12 mouse cellular contexts compared by ENCODE assay signal in genomic region chr7:97427778-97428420, GRCm38 (mm10). TPM values are rescaled to one million over a fixed set of nuclear protein-coding genes. Genes with fewer than 3 reads are reported as not detected.
A peak's percentile ranks its signal among the peaks of the same experiment; 100 is the strongest.
DNase-seq lines count a peak whose midpoint lies in the region; ATAC-seq and TF ChIP-seq lines count a peak whose summit lies in the region.
"Had no signal": no experiment of that assay in that cellular context is flagged by ENCODE, and none has a peak within 500 bp of the region (broad histone marks: within the 10 kb centered on the region; RNA-seq: fewer than 3 reads in every experiment).

No protein-coding gene starts in this region.

- H3K9me3 ChIP-seq in heart, embryonic 12.5 days (replicated peaks): no peaks in the 10 kb centered on the region
- H3K9me3 ChIP-seq in liver, postnatal 0 days (ENCODE audit: low read length): no peaks in the 10 kb centered on the region
- no peaks in the 10 kb centered on the region for H3K9me3 ChIP-seq in liver, embryonic 11.5 days (ENCODE audit: control insufficient read depth, low read length)
- H3K9me3 ChIP-seq: limb, embryonic 12.5 days; midbrain, embryonic 15.5 days had no signal

- no peaks in the 10 kb centered on the region for H3K36me3 ChIP-seq in heart, embryonic 12.5 days
- no peaks in the 10 kb centered on the region for H3K36me3 ChIP-seq in liver, postnatal 0 days (replicated peaks; ENCODE audit: insufficient read depth, low read length)
- H3K36me3 ChIP-seq in liver, embryonic 11.5 days (ENCODE audit: control insufficient read depth, insufficient read depth, low read length): no peaks in the 10 kb centered on the region
- H3K36me3 ChIP-seq: limb, embryonic 12.5 days; midbrain, embryonic 15.5 days had no signal

- no peak for TF ChIP-seq EP300 in liver, postnatal 0 days (IDR thresholded peaks at IDR 0.05; ENCODE audit: low read depth)

- peak; percentile 93 for DNase-seq in heart, adult 11 months
- DNase-seq in liver, postnatal 0 days: no peak
- no peak for DNase-seq in liver, embryonic 11.5 days (ENCODE audit: low spot score)
- DNase-seq in heart, postnatal 4 days: peak; percentile 35

- no peak overlapping the region for H3K4me2 ChIP-seq in heart, embryonic 12.5 days
- no peak overlapping the region for H3K4me2 ChIP-seq in liver, postnatal 0 days (ENCODE audit: low read depth, low read length)
- H3K4me2 ChIP-seq in liver, embryonic 11.5 days: no peak overlapping the region
- H3K4me2 ChIP-seq: limb, embryonic 12.5 days; midbrain, embryonic 15.5 days had no signal

- no peak for ATAC-seq in heart, embryonic 12.5 days (ENCODE audit: insufficient number of reproducible peaks, low FRiP score)
- no peak for ATAC-seq in liver, postnatal 0 days
- ATAC-seq in liver, embryonic 11.5 days (replicated peaks; ENCODE audit: low FRiP score): no peak
- peak; percentile 42; the same call in 1 of the 2 replicates for ATAC-seq in cerebellum, adult (ENCODE audit: insufficient number of reproducible peaks, low FRiP score, low TSS enrichment)
- no peak for ATAC-seq in activated CD4-positive, CD25-positive, alpha-beta regulatory T cell, adult 4 months
- no peak for ATAC-seq in megakaryocyte progenitor cell, adult 5-6 weeks (replicated peaks; ENCODE audit: poor library complexity)
- ATAC-seq: CD4-positive, CD25-positive, alpha-beta regulatory T cell, adult 4 months; midbrain, embryonic 15.5 days had no signal

- H3K27ac ChIP-seq in heart, embryonic 12.5 days (ENCODE audit: poor library complexity, severe bottlenecking): no peak overlapping the region
- no peak overlapping the region for H3K27ac ChIP-seq in liver, postnatal 0 days (ENCODE audit: low read depth)
- no peak overlapping the region for H3K27ac ChIP-seq in liver, embryonic 11.5 days (ENCODE audit: low read depth, low read length)
- H3K27ac ChIP-seq: limb, embryonic 12.5 days; midbrain, embryonic 15.5 days had no signal

- no peak overlapping the region for H3K4me3 ChIP-seq in heart, embryonic 12.5 days
- H3K4me3 ChIP-seq in liver, postnatal 0 days (ENCODE audit: low read depth, low read length): no peak overlapping the region
- no peak overlapping the region for H3K4me3 ChIP-seq in liver, embryonic 11.5 days (ENCODE audit: low read depth, low read length)
- H3K4me3 ChIP-seq: limb, embryonic 12.5 days; midbrain, embryonic 15.5 days had no signal

- 64% methylated on average over 5 of the region's 5 CpGs for WGBS in heart, embryonic 12.5 days
- WGBS in liver, postnatal 0 days (ENCODE audit: insufficient replicate concordance): 73% methylated on average over 5 of the region's 5 CpGs
- 70% methylated on average over 5 of the region's 5 CpGs for WGBS in liver, embryonic 11.5 days

- peak; percentile 21; the same call in 1 of the 2 replicates for TF ChIP-seq CTCF in liver, postnatal 0 days (IDR thresholded peaks at IDR 0.05; ENCODE audit: low read depth)

- no peaks in the 10 kb centered on the region for H3K27me3 ChIP-seq in heart, embryonic 12.5 days (replicated peaks)
- no peaks in the 10 kb centered on the region for H3K27me3 ChIP-seq in liver, postnatal 0 days (ENCODE audit: insufficient read depth, low read length)
- H3K27me3 ChIP-seq in liver, embryonic 11.5 days (replicated peaks; ENCODE audit: control insufficient read depth, insufficient read depth, low read length): no peaks in the 10 kb centered on the region
- H3K27me3 ChIP-seq: limb, embryonic 12.5 days; midbrain, embryonic 15.5 days had no signal

- peaks cover 9% of the 10 kb centered on the region for H3K4me1 ChIP-seq in heart, embryonic 12.5 days (replicated peaks)
- H3K4me1 ChIP-seq in liver, postnatal 0 days (ENCODE audit: insufficient read depth): peaks cover 4% of the 10 kb centered on the region
- H3K4me1 ChIP-seq in liver, embryonic 11.5 days (replicated peaks; ENCODE audit: control insufficient read depth, insufficient read depth, low read length): no peaks in the 10 kb centered on the region; the same call in 1 of the 2 replicates

- no peak overlapping the region for H3K9ac ChIP-seq in heart, embryonic 12.5 days
- no peak overlapping the region for H3K9ac ChIP-seq in liver, postnatal 0 days (replicated peaks)
- H3K9ac ChIP-seq in liver, embryonic 11.5 days (ENCODE audit: low read depth, low read length): no peak overlapping the region
- H3K9ac ChIP-seq: limb, embryonic 12.5 days; midbrain, embryonic 15.5 days had no signal

RNA-seq across cellular contexts. Expression of gene Thrsp, which starts 10.4 kb away (rescaled TPM):
- 0.34 and 0.63 TPM in 2 replicates for polyA plus RNA-seq in heart, embryonic 12.5 days (2016; fragmentation: Nextera tagmentation; extraction: Ambion mirVana)
- 2.0 and 2.1 TPM in 2 replicates for polyA plus RNA-seq in liver, postnatal 0 days (2015; fragmentation: Nextera tagmentation; extraction: Ambion mirVana)
- polyA plus RNA-seq in liver, embryonic 11.5 days (2014; fragmentation: Nextera tagmentation; extraction: Ambion mirVana): 0.30 TPM in 1 of 2 replicates, not detected in the other
- 1 to 10 TPM; 4.3 to 6.4 TPM for total RNA-seq in heart, postnatal 4 days (2021)
- polyA plus RNA-seq in activated CD4-positive, CD25-positive, alpha-beta regulatory T cell, adult 4 months (2017; shearing (Covaris generic)): not detected
- not detected in 2 replicates for total RNA-seq in megakaryocyte progenitor cell, adult 5-6 weeks (2015)
- total RNA-seq in megakaryocyte progenitor cell, adult 5-6 weeks (2017): not detected in 2 replicates
- total RNA-seq: hematopoietic stem cell, adult 5-6 weeks had no signal

RNA-seq across cellular contexts. Expression of gene Kctd14, which starts 23.2 kb away (rescaled TPM):
- polyA plus RNA-seq in heart, embryonic 12.5 days (2016; fragmentation: Nextera tagmentation; extraction: Ambion mirVana): 0.24 and 0.96 TPM in 2 replicates
- polyA plus RNA-seq in liver, postnatal 0 days (2015; fragmentation: Nextera tagmentation; extraction: Ambion mirVana): 3.9 and 5.0 TPM in 2 replicates
- polyA plus RNA-seq in liver, embryonic 11.5 days (2014; fragmentation: Nextera tagmentation; extraction: Ambion mirVana): 7.8 and 9.2 TPM in 2 replicates
- total RNA-seq in heart, postnatal 4 days (2021): under 1 TPM; 0.36 to 0.50 TPM
- polyA plus RNA-seq in activated CD4-positive, CD25-positive, alpha-beta regulatory T cell, adult 4 months (2017; shearing (Covaris generic)): 1 to 10 TPM in 1 of 2 experiments, under 1 TPM in 1; 0.66 to 1.1 TPM
- total RNA-seq in megakaryocyte progenitor cell, adult 5-6 weeks (2015): 5.9 and 6.7 TPM in 2 replicates
- total RNA-seq in megakaryocyte progenitor cell, adult 5-6 weeks (2017): 3.3 and 5.1 TPM in 2 replicates

RNA-seq across cellular contexts. Expression of gene Ndufc2, which starts 28.1 kb away (rescaled TPM):
- 580 TPM in 2 replicates for polyA plus RNA-seq in heart, embryonic 12.5 days (2016; fragmentation: Nextera tagmentation; extraction: Ambion mirVana)
- polyA plus RNA-seq in liver, postnatal 0 days (2015; fragmentation: Nextera tagmentation; extraction: Ambion mirVana): 323 and 339 TPM in 2 replicates
- polyA plus RNA-seq in liver, embryonic 11.5 days (2014; fragmentation: Nextera tagmentation; extraction: Ambion mirVana): 355 and 359 TPM in 2 replicates
- total RNA-seq in heart, postnatal 4 days (2021): 100 to 1,000 TPM; 507 TPM
- polyA plus RNA-seq in activated CD4-positive, CD25-positive, alpha-beta regulatory T cell, adult 4 months (2017; shearing (Covaris generic)): 100 to 1,000 TPM; 212 to 215 TPM
- total RNA-seq in megakaryocyte progenitor cell, adult 5-6 weeks (2015): 173 and 202 TPM in 2 replicates
- total RNA-seq in megakaryocyte progenitor cell, adult 5-6 weeks (2017): 307 and 320 TPM in 2 replicates

RNA-seq across cellular contexts. Expression of gene Ints4, which starts 52.9 kb away (rescaled TPM):
- polyA plus RNA-seq in heart, embryonic 12.5 days (2016; fragmentation: Nextera tagmentation; extraction: Ambion mirVana): 31.1 and 32.8 TPM in 2 replicates
- polyA plus RNA-seq in liver, postnatal 0 days (2015; fragmentation: Nextera tagmentation; extraction: Ambion mirVana): 10.3 TPM in 2 replicates
- 49.2 and 61.3 TPM in 2 replicates for polyA plus RNA-seq in liver, embryonic 11.5 days (2014; fragmentation: Nextera tagmentation; extraction: Ambion mirVana)
- total RNA-seq in heart, postnatal 4 days (2021): 10 to 100 TPM; 46.4 to 48.9 TPM
- polyA plus RNA-seq in activated CD4-positive, CD25-positive, alpha-beta regulatory T cell, adult 4 months (2017; shearing (Covaris generic)): 10 to 100 TPM; 37.5 to 45.5 TPM
- total RNA-seq in megakaryocyte progenitor cell, adult 5-6 weeks (2015): 80.7 and 124 TPM in 2 replicates
- 44.6 and 62.6 TPM in 2 replicates for total RNA-seq in megakaryocyte progenitor cell, adult 5-6 weeks (2017)

RNA-seq across cellular contexts. Expression of gene Alg8, which starts 56.5 kb away (rescaled TPM):
- 35.0 and 38.7 TPM in 2 replicates for polyA plus RNA-seq in heart, embryonic 12.5 days (2016; fragmentation: Nextera tagmentation; extraction: Ambion mirVana)
- 14.5 and 16.2 TPM in 2 replicates for polyA plus RNA-seq in liver, postnatal 0 days (2015; fragmentation: Nextera tagmentation; extraction: Ambion mirVana)
- polyA plus RNA-seq in liver, embryonic 11.5 days (2014; fragmentation: Nextera tagmentation; extraction: Ambion mirVana): 66.4 and 74.2 TPM in 2 replicates
- 10 to 100 TPM; 12.5 to 13.4 TPM for total RNA-seq in heart, postnatal 4 days (2021)
- polyA plus RNA-seq in activated CD4-positive, CD25-positive, alpha-beta regulatory T cell, adult 4 months (2017; shearing (Covaris generic)): 10 to 100 TPM; 16.4 to 22.7 TPM
- total RNA-seq in megakaryocyte progenitor cell, adult 5-6 weeks (2015): 59.2 and 74.4 TPM in 2 replicates
- total RNA-seq in megakaryocyte progenitor cell, adult 5-6 weeks (2017): 35.1 and 40.5 TPM in 2 replicates

Comparison
In these comparisons a context has a peak if more than half of its experiments do, and no peak if none do; other contexts are left out.
1. DNase-seq: peak in heart, adult 11 months (single experiment) and heart, postnatal 4 days (single experiment); none in liver, postnatal 0 days (single experiment) and liver, embryonic 11.5 days (single experiment).